Mouse (Mus musculus) C2C12 (cell line): ENCODE data around the gene Tmem223. TPM values are rescaled to one million over a fixed set of nuclear protein-coding genes. Genes with fewer than 3 reads are reported as not detected.

Experiments
- H3K27me3 ChIP-seq: one replicate; pipeline ENCODE4 v1.6.1; 2011; ENCODE audit not compliant: control insufficient read depth, insufficient read depth, insufficient read length
- H3K36me3 ChIP-seq: one replicate; pipeline ENCODE4 v1.6.1; 2011; ENCODE audit not compliant: control insufficient read depth, insufficient read depth
- H3K4me3 ChIP-seq: one replicate; pipeline ENCODE4 v1.5.1; 2011; ENCODE audit warnings: mild to moderate bottlenecking, control low read depth; ENCODE audit not compliant: poor library complexity, insufficient read depth, severe bottlenecking
- H3K79me2 ChIP-seq: one replicate; pipeline ENCODE4 v1.6.1; 2011; ENCODE audit not compliant: control insufficient read depth, insufficient read depth
- H3K79me3 ChIP-seq: one replicate; pipeline ENCODE4 v1.6.1; 2011; ENCODE audit warnings: low read depth, control low read depth
- H3ac ChIP-seq: one replicate; pipeline ENCODE3; 2011; ENCODE audit warnings: low read depth; ENCODE audit not compliant: control insufficient read depth, insufficient read length
- CEBPB ChIP-seq: IDR thresholded peaks from one replicate; pipeline ENCODE4 v1.6.1; 2011; ENCODE audit warnings: low read depth, mild to moderate bottlenecking, control low read depth, moderate library complexity
- CTCF ChIP-seq: IDR thresholded peaks from one replicate; pipeline ENCODE4 v1.5.1; 2011; ENCODE audit not compliant: control insufficient read depth, insufficient read depth, insufficient read length
- FOSL1 ChIP-seq: IDR thresholded peaks from one replicate; pipeline ENCODE4 v1.8.0; 2011; ENCODE audit warnings: mild to moderate bottlenecking, low read length; ENCODE audit not compliant: poor library complexity, insufficient read depth, severe bottlenecking
- MAX ChIP-seq: IDR thresholded peaks from one replicate; pipeline ENCODE4 v1.6.1; 2011; ENCODE audit warnings: mild to moderate bottlenecking, control low read depth
- MYOD1 ChIP-seq: IDR thresholded peaks from one replicate; pipeline ENCODE4 v1.6.1; 2011; ENCODE audit warnings: low read depth; ENCODE audit not compliant: control insufficient read depth, insufficient read length
- MYOG ChIP-seq: IDR thresholded peaks from one replicate; pipeline ENCODE4 v1.6.1; 2011; ENCODE audit not compliant: control insufficient read depth, insufficient read length; ENCODE audit errors: extremely low read depth
- USF1 ChIP-seq: IDR thresholded peaks from one replicate; pipeline ENCODE4 v1.6.1; 2011; ENCODE audit warnings: low read depth, mild to moderate bottlenecking, control low read depth, moderate library complexity
- polyA plus RNA-seq: library from polyadenylated mRNA; unstranded; fragments of >200 nt; fragmentation: generic; extraction: Trizol; gene quantifications from one replicate; pipeline ENCODE4 v1.2.1, GENCODE M21; 2012; ENCODE audit warnings: missing spikeins

Gene Tmem223
- polyA plus RNA-seq, 1 experiment, result 58.2 TPM

- H3K36me3 ChIP-seq, result peaks cover 75% of the 10 kb centered on the region
- peak within 1 kb of the TSS; percentile 95 for H3K4me3 ChIP-seq
- peak within 1 kb of the TSS; percentile 97 for H3ac ChIP-seq
- peaks cover 34% of the 10 kb centered on the region for H3K79me3 ChIP-seq
- H3K27me3 ChIP-seq, result no peaks in the 10 kb centered on the region
- H3K79me2 ChIP-seq, result peaks cover 53% of the 10 kb centered on the region
- no peak for TF ChIP-seq CEBPB
- no peak for TF ChIP-seq MYOD1
- no peak for TF ChIP-seq MYOG
- TF ChIP-seq USF1, result no peak
- TF ChIP-seq CTCF, result no peak
- TF ChIP-seq FOSL1, result no peak
- no peak for TF ChIP-seq MAX
These were observed 29.4 kb upstream of the Tmem223 start, which contains the start of gene Stx5a for GRCm38 (mm10) chr19:8741243-8741869. Stx5a (plus strand) TSS chr19:8741413.

- H3K4me3 ChIP-seq, result peak overlapping the region; percentile 95
- TF ChIP-seq MYOD1 (no peak), MAX (no peak), MYOG (no peak)
- peaks cover 45% of the 10 kb centered on the region for H3K79me2 ChIP-seq
- no peaks in the 10 kb centered on the region for H3K27me3 ChIP-seq
- peaks cover 27% of the 10 kb centered on the region for H3K79me3 ChIP-seq
- peaks cover 82% of the 10 kb centered on the region for H3K36me3 ChIP-seq
- peak overlapping the region; percentile 61 for H3ac ChIP-seq
These were observed 28.6 kb upstream of the Tmem223 start for GRCm38 (mm10) chr19:8742176-8742575.

- Histone ChIP-seq H3K79me3 (peaks cover 16% of the 10 kb centered on the region), H3K36me3 (peaks cover 79% of the 10 kb centered on the region), H3K79me2 (peaks cover 27% of the 10 kb centered on the region), H3K4me3 (no peak overlapping the region), H3K27me3 (no peaks in the 10 kb centered on the region), H3ac (no peak overlapping the region)
- TF ChIP-seq USF1, result no peak
- TF ChIP-seq FOSL1, result no peak
- TF ChIP-seq CTCF, result no peak
- TF ChIP-seq MYOG, result no peak
- no peak for TF ChIP-seq MAX
- TF ChIP-seq MYOD1, result no peak
- TF ChIP-seq CEBPB, result no peak
These were observed 25.4 kb upstream of the Tmem223 start for GRCm38 (mm10) chr19:8745382-8745781.

GRCm38 (mm10) chr19:8747368-8747767 lies 23.4 kb upstream of the Tmem223 start:
- Histone ChIP-seq H3K36me3 (peaks cover 92% of the 10 kb centered on the region), H3K27me3 (no peaks in the 10 kb centered on the region), H3K79me2 (peaks cover 19% of the 10 kb centered on the region), H3K4me3 (no peak overlapping the region), H3ac (no peak overlapping the region), H3K79me3 (peaks cover 9% of the 10 kb centered on the region)
- TF ChIP-seq USF1 (no peak), MAX (no peak)

- H3K4me3 ChIP-seq, result no peak overlapping the region
- no peak for TF ChIP-seq CTCF
- TF ChIP-seq MYOD1, result no peak
- no peak for TF ChIP-seq USF1
- no peak for TF ChIP-seq CEBPB
- TF ChIP-seq FOSL1, result no peak
- TF ChIP-seq MYOG, result no peak
- no peak for TF ChIP-seq MAX
- no peaks in the 10 kb centered on the region for H3K27me3 ChIP-seq
- H3ac ChIP-seq, result no peak overlapping the region
- H3K36me3 ChIP-seq, result peaks cover 43% of the 10 kb centered on the region
- peaks cover 51% of the 10 kb centered on the region for H3K79me2 ChIP-seq
- peaks cover 34% of the 10 kb centered on the region for H3K79me3 ChIP-seq
These were observed 15.1 kb upstream of the Tmem223 start for GRCm38 (mm10) chr19:8755652-8756051.

- Histone ChIP-seq H3K27me3 (no peaks in the 10 kb centered on the region), H3K79me2 (peaks cover 62% of the 10 kb centered on the region), H3K79me3 (peaks cover 45% of the 10 kb centered on the region), H3K4me3 (peak within 1 kb of the TSS; percentile 95), H3K36me3 (peaks cover 34% of the 10 kb centered on the region), H3ac (peak within 1 kb of the TSS; percentile 99)
- TF ChIP-seq MAX, result no peak
- TF ChIP-seq CEBPB, result peak; percentile 37
These were observed 14.0 kb upstream of the Tmem223 start, which contains the start of gene Nxf1 for GRCm38 (mm10) chr19:8756635-8757387. Nxf1 (plus strand) TSS chr19:8757073.
